Mouse (Mus musculus): Measurements from ENCODE around the gene Gm16381.
"Not testable (repeated sequence)": the region's sequence is repeated elsewhere in the genome, so short reads cannot be mapped to it uniquely, and the experiment has no call there.

Gene Gm16381

GRCm38 (mm10) chr12:87644520-87644919, at the start of gene Gm16381:
Gene Gm16381 (minus strand): TSS chr12:87644620.
- not testable (repeated sequence) for DNase-seq (ENCODE audit: low read depth, low spot score)

GRCm38 (mm10) chr12:87652916-87653703, 8.7 kb upstream of the Gm16381 start:
- DNase-seq (ENCODE audit: low read depth, low spot score) = not testable (repeated sequence)

GRCm38 (mm10) chr12:87618569-87618968, 25.9 kb downstream of the Gm16381 start, which contains the start of gene Gm4027:
Gene Gm4027 (plus strand): TSS chr12:87618869.
- not testable (repeated sequence) for DNase-seq (ENCODE audit: low read depth, low spot score)

- DNase-seq (ENCODE audit: low read depth, low spot score) = not testable (repeated sequence)
Measured at GRCm38 (mm10) chr12:87602388-87602787, 42.0 kb downstream of the Gm16381 start, which contains the start of gene Oog1. Gene Oog1 (plus strand): TSS chr12:87602688.

GRCm38 (mm10) chr12:87601388-87601787, 43.0 kb downstream of the Gm16381 start:
- not testable (repeated sequence) for DNase-seq (ENCODE audit: low read depth, low spot score)

Data from c-Kit-negative CD71-positive TER-119-positive erythroid progenitor cells, embryonic 14.5 days (primary cell).